Mouse (Mus musculus): ENCODE results near the gene Eif5a.

GRCm38 (mm10) chr11:69934169-69934568 is 12.4 kb upstream of the Eif5a start:
- TF ChIP-seq POLR2A (IDR thresholded peaks at IDR 0.05; ENCODE audit: low read depth, low read length) (no peak), SIN3A (IDR thresholded peaks at IDR 0.05; ENCODE audit: low read length) (peak; percentile 86; the same call in 1 of the 2 replicates), POLR2AphosphoS2 (IDR thresholded peaks at IDR 0.05; ENCODE audit: low read depth, low read length) (no peak), CTCF (conservative IDR thresholded peaks at IDR 0.05 in 1 of 2, IDR thresholded peaks at IDR 0.05 in 1 of 2; ENCODE audit: low read depth in 2 of 2, low read length in 2 of 2) (peak; percentile 45 to 99), MXI1 (IDR thresholded peaks at IDR 0.05; ENCODE audit: low read depth, low read length) (peak; percentile 75)
